Mouse (Mus musculus) mature B cell (primary cell): ENCODE data around the gene Nedd8.

ENCODE experiments used
- in situ Hi-C: fragments of 300-500 bp; cut with MboI; formaldehyde crosslinking; loops from 2 replicates; pipeline ENCODE4 v1.14.3; 2019

The Nedd8 gene

DNA sequence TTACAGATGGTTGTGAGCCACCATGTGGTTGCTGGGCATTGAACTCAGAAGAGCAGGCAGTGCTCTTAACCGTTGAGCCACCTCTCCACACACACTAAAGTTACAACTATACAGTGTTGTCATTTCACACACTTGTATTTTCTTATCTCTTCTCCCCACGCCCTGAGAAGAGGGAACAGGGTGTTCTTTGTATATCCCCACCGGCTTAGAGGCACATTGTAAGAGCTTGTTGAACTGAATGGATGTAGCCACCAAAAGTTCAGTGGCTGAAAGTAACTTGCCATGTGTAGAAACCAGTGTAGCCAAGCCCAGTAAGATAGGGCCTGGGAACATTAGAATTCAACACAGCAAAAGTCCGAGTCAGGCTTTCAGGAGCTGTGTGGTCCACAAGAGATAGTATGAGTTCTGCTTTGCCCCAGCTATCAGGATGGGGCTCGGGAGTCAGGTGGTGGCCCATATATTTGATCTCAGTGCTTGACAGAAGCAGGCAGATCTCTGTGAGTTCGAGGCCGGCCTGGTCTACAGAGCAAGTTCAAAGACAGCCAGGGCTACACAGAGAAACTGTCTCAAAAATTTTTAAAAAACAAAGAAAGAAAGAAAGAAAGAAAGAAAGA lies 57.3 kb downstream of the Nedd8 start:
- in situ Hi-C loops = no loop called here

DNA sequence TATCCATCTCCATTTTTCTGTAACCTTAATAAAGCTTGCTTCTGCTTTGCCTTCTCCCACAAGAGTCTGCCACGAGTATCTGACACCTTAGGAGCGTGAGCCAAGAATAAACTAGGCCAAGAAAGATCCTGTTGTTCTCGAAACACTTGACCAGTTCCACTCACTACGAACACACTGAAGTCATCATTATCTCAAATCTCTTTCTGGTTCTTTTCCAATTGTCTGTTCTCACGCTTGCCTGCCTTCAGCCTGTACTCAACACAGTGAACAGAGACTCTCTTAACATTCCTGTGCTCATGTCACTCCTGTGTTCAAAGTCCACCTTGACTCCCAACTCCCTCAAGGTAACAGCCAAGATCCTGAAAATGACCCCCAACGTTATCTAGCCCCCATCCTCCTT lies 58.6 kb downstream of the Nedd8 start:
- in situ Hi-C loops = no loop called here
